Mouse (Mus musculus) hindbrain, postnatal 0 days (tissue): Measurements from ENCODE around the gene Epb41l3. TPM values are rescaled to one million over a fixed set of nuclear protein-coding genes. Genes with fewer than 3 reads are reported as not detected.

Source experiments
- ATAC-seq: fragments of 200-750 bp; cut with Nextera tagmentation; 2 replicates; pipeline ENCODE4 v1.8.0; 2017; ENCODE audit warnings: mild to moderate bottlenecking, moderate TSS enrichment, moderate library complexity
- DNase-seq: peaks from one replicate; pipeline ENCODE4 v3.0.0-alpha.2; 2015; ENCODE audit warnings: low spot score
- H3K27ac ChIP-seq: fragments of 300-500 bp; sonication (generic); 2 replicates; pipeline ENCODE4 v1.5.1; 2014; ENCODE audit warnings: mild to moderate bottlenecking
- H3K27me3 ChIP-seq: fragments of 300-500 bp; sonication (generic); 2 replicates; pipeline ENCODE4 v1.6.1; 2014; ENCODE audit warnings: low read length, mixed read lengths; ENCODE audit not compliant: insufficient read depth
- H3K36me3 ChIP-seq: fragments of 300-500 bp; sonication (generic); 2 replicates; pipeline ENCODE4 v1.6.1; 2014; ENCODE audit warnings: low read length, mixed read lengths; ENCODE audit not compliant: insufficient read depth
- H3K4me1 ChIP-seq: fragments of 300-500 bp; sonication (generic); 2 replicates; pipeline ENCODE4 v1.6.1; 2014; ENCODE audit warnings: antibody characterized with exemption, low read length, mixed read lengths; ENCODE audit not compliant: insufficient read depth
- H3K4me2 ChIP-seq: fragments of 300-500 bp; sonication (generic); 2 replicates; pipeline ENCODE4 v1.6.1; 2014; ENCODE audit warnings: low read depth, mild to moderate bottlenecking, low read length, moderate library complexity, mixed read lengths
- H3K4me3 ChIP-seq: fragments of 300-500 bp; sonication (generic); 2 replicates; pipeline ENCODE4 v1.5.1; 2014; ENCODE audit warnings: low read length
- H3K9ac ChIP-seq: fragments of 300-500 bp; sonication (generic); replicated peaks from 2 replicates; pipeline ENCODE4 v1.6.1; 2014; ENCODE audit warnings: mild to moderate bottlenecking, low read length, moderate library complexity, mixed read lengths
- H3K9me3 ChIP-seq: fragments of 300-500 bp; sonication (generic); 2 replicates; pipeline ENCODE4 v1.6.1; 2016; ENCODE audit warnings: low read length, mixed read lengths
- CTCF ChIP-seq: IDR thresholded peaks from 2 replicates; pipeline ENCODE4 v1.5.1; 2016; ENCODE audit warnings: antibody characterized with exemption, control low read depth, low read depth
- WGBS: fragments of 180-500 bp; shearing (Covaris S2); extraction: QIAGEN DNeasy Blood & Tissue Kit; methylation state at CpG from one replicate; pipeline ENCODE4 v1.1.7; 2014; 5-methylcytosine and 5-hydroxymethylcytosine counted together
- polyA plus RNA-seq: library from polyadenylated mRNA; unstranded; fragments of >200 nt; fragmentation: Nextera tagmentation; extraction: Ambion mirVana; gene quantifications from 2 replicates; pipeline ENCODE4 v1.2.1, GENCODE M21; 2015
- total RNA-seq: library from RNA; depleted of rRNA; stranded (reverse); fragments of >200 nt; gene quantifications from 2 replicates; pipeline ENCODE4 v1.2.3, GENCODE M21; 2014

Epb41l3 gene
- total and polyA plus RNA-seq, 2 experiments from 2014 or later = 105 to 107 TPM

GRCm38 (mm10) chr17:69225996-69226395, 150.5 kb downstream of the Epb41l3 start:
- no peaks in the 10 kb centered on the region for H3K27me3 ChIP-seq
- H3K4me3 ChIP-seq = no peak overlapping the region
- WGBS = 89% methylated on average over 7 of the region's 7 CpGs
- no peaks in the 10 kb centered on the region for H3K9me3 ChIP-seq
- no peak overlapping the region for H3K9ac ChIP-seq
- H3K4me1 ChIP-seq = no peaks in the 10 kb centered on the region; the same call in 1 of the 2 replicates
- no peaks in the 10 kb centered on the region for H3K36me3 ChIP-seq
- no peak for TF ChIP-seq CTCF
- ATAC-seq (no peak), DNase-seq (no peak)
- no peak overlapping the region for H3K4me2 ChIP-seq
- no peak overlapping the region for H3K27ac ChIP-seq

- H3K9ac ChIP-seq = no peak overlapping the region
- no peak overlapping the region for H3K27ac ChIP-seq
- H3K36me3 ChIP-seq = no peaks in the 10 kb centered on the region
- DNase-seq = no peak
- no peaks in the 10 kb centered on the region for H3K27me3 ChIP-seq
- peaks cover 4% of the 10 kb centered on the region; the same call in 1 of the 2 replicates for H3K4me1 ChIP-seq
- H3K9me3 ChIP-seq = no peaks in the 10 kb centered on the region
- no peak overlapping the region for H3K4me2 ChIP-seq
- no peak overlapping the region for H3K4me3 ChIP-seq
- no peak for TF ChIP-seq CTCF
- WGBS = 54% methylated on average over 9 of the region's 9 CpGs
- ATAC-seq = no peak
These were observed 152.0 kb downstream of the Epb41l3 start for GRCm38 (mm10) chr17:69227426-69228014.

GRCm38 (mm10) chr17:69229451-69229850, 154.0 kb downstream of the Epb41l3 start:
- 61% methylated on average over 5 of the region's 5 CpGs for WGBS
- no peak overlapping the region for H3K9ac ChIP-seq
- peak overlapping the region; percentile 60; the same call in 1 of the 2 replicates for H3K27ac ChIP-seq
- no peak overlapping the region for H3K4me3 ChIP-seq
- H3K36me3 ChIP-seq = no peaks in the 10 kb centered on the region
- H3K9me3 ChIP-seq = no peaks in the 10 kb centered on the region
- no peak for ATAC-seq
- TF ChIP-seq CTCF = no peak
- H3K27me3 ChIP-seq = no peaks in the 10 kb centered on the region
- no peak for DNase-seq
- H3K4me2 ChIP-seq = no peak overlapping the region
- H3K4me1 ChIP-seq = peaks cover 4% of the 10 kb centered on the region; the same call in 1 of the 2 replicates

- H3K4me2 ChIP-seq = no peak overlapping the region
- TF ChIP-seq CTCF = no peak
- H3K4me1 ChIP-seq = peaks cover 4% of the 10 kb centered on the region; the same call in 1 of the 2 replicates
- DNase-seq (peak; percentile 72), ATAC-seq (peak; percentile 69)
- H3K27me3 ChIP-seq = no peaks in the 10 kb centered on the region
- no peaks in the 10 kb centered on the region for H3K9me3 ChIP-seq
- no peaks in the 10 kb centered on the region for H3K36me3 ChIP-seq
- no peak overlapping the region for H3K4me3 ChIP-seq
- 9% methylated on average over 6 of the region's 6 CpGs for WGBS
- peak overlapping the region; percentile 60 for H3K27ac ChIP-seq
- H3K9ac ChIP-seq = no peak overlapping the region
These were observed 154.7 kb downstream of the Epb41l3 start for GRCm38 (mm10) chr17:69230131-69230621.

GRCm38 (mm10) chr17:69231360-69231759, 155.9 kb downstream of the Epb41l3 start:
- Histone ChIP-seq H3K9ac (no peak overlapping the region), H3K4me2 (no peak overlapping the region), H3K9me3 (no peaks in the 10 kb centered on the region), H3K36me3 (no peaks in the 10 kb centered on the region), H3K4me1 (peaks cover 4% of the 10 kb centered on the region; the same call in 1 of the 2 replicates), H3K27ac (peak overlapping the region; percentile 17; the same call in 1 of the 2 replicates), H3K27me3 (no peaks in the 10 kb centered on the region), H3K4me3 (no peak overlapping the region)
- no peak for TF ChIP-seq CTCF
- ATAC-seq (peak; percentile 46), DNase-seq (no peak)
- 39% methylated on average over 5 of the region's 5 CpGs for WGBS

GRCm38 (mm10) chr17:69237172-69237571, 161.7 kb downstream of the Epb41l3 start:
- no peaks in the 10 kb centered on the region; the same call in 1 of the 2 replicates for H3K36me3 ChIP-seq
- DNase-seq = no peak
- H3K4me3 ChIP-seq = no peak overlapping the region
- no peak overlapping the region for H3K9ac ChIP-seq
- WGBS = 95% methylated on average over 3 of the region's 3 CpGs
- no peak overlapping the region for H3K27ac ChIP-seq
- H3K27me3 ChIP-seq = no peaks in the 10 kb centered on the region
- no peak for TF ChIP-seq CTCF
- ATAC-seq = no peak
- no peak overlapping the region for H3K4me2 ChIP-seq
- H3K9me3 ChIP-seq = no peaks in the 10 kb centered on the region
- no peaks in the 10 kb centered on the region; the same call in 1 of the 2 replicates for H3K4me1 ChIP-seq

- Histone ChIP-seq H3K36me3 (no peaks in the 10 kb centered on the region; the same call in 1 of the 2 replicates), H3K4me3 (no peak overlapping the region), H3K4me2 (no peak overlapping the region), H3K4me1 (no peaks in the 10 kb centered on the region), H3K27ac (no peak overlapping the region), H3K9me3 (no peaks in the 10 kb centered on the region), H3K27me3 (no peaks in the 10 kb centered on the region), H3K9ac (no peak overlapping the region)
- no peak for TF ChIP-seq CTCF
- DNase-seq (no peak), ATAC-seq (no peak)
- WGBS = 94% methylated on average over 4 of the region's 4 CpGs
These were observed 163.4 kb downstream of the Epb41l3 start for GRCm38 (mm10) chr17:69238810-69239373.
